Mouse (Mus musculus) spleen, postnatal 10 days (tissue): ENCODE results near the gene Hoxb8.

ENCODE experiments used
- DNase-seq, 2 experiments: peaks; one replicate each; pipeline ENCODE4 v3.0.0; 2021 to 2022; ENCODE audit warnings: low spot score in 2 of 2

The Hoxb8 gene

GRCm38 (mm10) chr11:96333241-96334001 is 51.7 kb downstream of the Hoxb8 start:
- no peak for DNase-seq

GRCm38 (mm10) chr11:96334002-96334364 is 52.3 kb downstream of the Hoxb8 start:
- no peak for DNase-seq
